Mouse (Mus musculus): ENCODE data around the gene Cep152.

DNA sequence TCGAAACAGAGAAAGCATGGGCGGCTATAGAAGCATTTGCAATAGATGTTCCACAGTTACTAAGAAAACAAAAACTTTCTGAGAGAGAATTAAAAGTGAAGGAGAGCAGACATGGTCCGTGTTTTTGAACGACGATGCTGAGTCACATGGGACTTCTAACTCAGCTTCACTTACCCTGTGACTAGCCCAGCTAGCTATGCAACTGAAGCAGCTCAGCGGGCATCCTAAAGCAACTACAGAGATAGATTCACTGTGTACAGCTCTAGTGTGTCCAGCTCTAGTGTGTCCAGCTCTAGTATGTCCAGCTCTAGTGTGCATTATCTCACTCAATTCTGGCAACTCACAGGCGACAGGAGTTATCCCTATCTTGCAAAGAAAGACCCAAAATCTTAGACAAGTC, 42.8 kb upstream of the Cep152 start:
- TF ChIP-seq CTCF (IDR thresholded peaks at IDR 0.05; ENCODE audit: borderline replicate concordance, extremely low read depth, insufficient read depth, insufficient read length) (no peak), POLR2A (IDR thresholded peaks at IDR 0.05; ENCODE audit: borderline replicate concordance, extremely low read depth, insufficient read depth, insufficient read length, poor library complexity, severe bottlenecking) (no peak)

Data from brain, embryonic 14.5 days (tissue).